Mouse (Mus musculus) testis, adult 2 months (tissue): ENCODE measurements around the gene Epha7. TPM values are rescaled to one million over a fixed set of nuclear protein-coding genes. Genes with fewer than 3 reads are reported as not detected.

Experiments used
- H3K27ac ChIP-seq: fragments of 200-500 bp; 2 replicates; pipeline ENCODE4 v1.5.1; 2012; ENCODE audit warnings: low read depth, low read length; ENCODE audit not compliant: control insufficient read depth, insufficient read depth
- H3K27me3 ChIP-seq: fragments of 200-500 bp; 2 replicates; pipeline ENCODE4 v1.6.1; 2012; ENCODE audit warnings: mild to moderate bottlenecking, low read length, moderate library complexity; ENCODE audit not compliant: control insufficient read depth, insufficient read depth
- H3K36me3 ChIP-seq: fragments of 200-500 bp; 2 replicates; pipeline ENCODE4 v1.6.1; 2012; ENCODE audit warnings: mild to moderate bottlenecking, low read length; ENCODE audit not compliant: control insufficient read depth, insufficient read depth
- H3K4me1 ChIP-seq: fragments of 200-500 bp; 2 replicates; pipeline ENCODE4 v1.6.1; 2012; ENCODE audit warnings: low read length; ENCODE audit not compliant: control insufficient read depth, insufficient read depth
- H3K4me3 ChIP-seq: fragments of 200-500 bp; 2 replicates; pipeline ENCODE4 v1.5.1; 2012; ENCODE audit warnings: low read depth, mild to moderate bottlenecking, low read length, moderate library complexity, mixed read lengths; ENCODE audit not compliant: control insufficient read depth
- CTCF ChIP-seq: fragments of 200-500 bp; IDR thresholded peaks from 2 replicates; pipeline ENCODE4 v1.5.1; 2012; ENCODE audit warnings: low read depth, mild to moderate bottlenecking, inconsistent platforms, low read length, moderate library complexity; ENCODE audit not compliant: control insufficient read depth, insufficient read depth, insufficient replicate concordance
- POLR2A ChIP-seq: fragments of 200-500 bp; IDR thresholded peaks from 2 replicates; pipeline ENCODE4 v1.6.1; 2012; ENCODE audit warnings: low read depth, mild to moderate bottlenecking, inconsistent platforms, low read length, moderate library complexity; ENCODE audit not compliant: control insufficient read depth
- polyA plus RNA-seq: library from polyadenylated mRNA; depleted of rRNA; stranded (reverse); fragments of >200 nt; gene quantifications from 2 replicates; pipeline ENCODE4 v1.2.3, GENCODE M21; 2012

Gene Epha7
- polyA plus RNA-seq, 1 experiment, result 2.2 TPM

DNA sequence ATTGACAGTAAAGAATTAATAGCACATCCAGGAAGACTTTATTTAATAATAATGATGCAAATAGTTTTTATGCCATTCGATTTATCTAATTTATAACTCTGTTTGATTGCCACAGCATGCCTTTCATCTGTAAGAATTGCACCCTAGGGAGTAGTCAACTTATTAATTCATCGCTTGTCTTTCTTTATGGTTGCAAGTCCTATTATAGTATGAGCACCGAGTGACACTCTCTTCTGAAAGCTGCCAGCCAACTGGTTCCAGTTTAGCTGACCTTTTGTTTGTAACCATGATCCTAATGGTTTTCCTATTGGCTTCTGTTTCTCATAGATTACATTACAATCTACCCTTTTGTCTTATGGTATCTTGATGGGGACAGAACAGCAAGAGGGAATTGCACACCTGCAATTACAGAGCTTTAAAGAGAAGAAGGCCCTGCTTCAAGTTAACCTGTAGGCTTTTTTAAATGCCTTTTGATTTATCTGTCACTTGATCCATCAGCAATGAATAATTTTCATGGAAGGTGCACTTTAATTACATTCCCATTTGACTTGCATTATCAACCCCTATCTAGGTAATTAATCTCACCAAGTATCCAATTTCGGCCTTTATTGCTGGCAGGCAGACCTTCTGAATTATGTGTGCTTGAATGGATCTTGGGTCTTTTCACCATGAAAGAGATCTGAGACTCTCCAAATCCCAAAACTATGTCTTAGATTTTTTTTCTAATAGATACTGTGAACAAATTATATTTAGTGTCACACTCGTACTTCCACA, 68.5 kb downstream of the Epha7 start:
- Histone ChIP-seq H3K27ac (no peak overlapping the region), H3K4me3 (no peak overlapping the region), H3K27me3 (no peaks in the 10 kb centered on the region), H3K4me1 (no peaks in the 10 kb centered on the region), H3K36me3 (no peaks in the 10 kb centered on the region)
- no peak for TF ChIP-seq POLR2A
- no peak for TF ChIP-seq CTCF

DNA sequence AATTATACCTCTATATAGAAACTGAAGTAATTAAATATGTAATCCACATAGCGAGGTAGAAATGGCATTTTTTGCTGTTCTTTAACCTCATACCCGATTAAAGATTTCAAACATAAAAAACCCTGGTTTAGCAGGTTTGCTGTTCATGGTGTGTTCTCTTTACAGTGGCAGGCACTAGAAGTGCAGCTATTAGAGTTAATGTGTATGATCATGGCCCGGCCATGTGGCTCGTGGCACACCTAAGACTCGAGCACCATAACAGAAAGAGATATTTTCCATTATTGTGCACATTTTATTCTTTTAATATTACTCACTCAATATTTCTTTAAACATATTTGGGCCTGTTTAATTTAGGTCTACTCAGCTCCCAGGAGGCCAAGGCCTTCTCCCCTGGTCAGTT, 76.7 kb downstream of the Epha7 start:
- Histone ChIP-seq H3K27me3 (no peaks in the 10 kb centered on the region), H3K4me1 (no peaks in the 10 kb centered on the region)
- TF ChIP-seq POLR2A, result no peak
- TF ChIP-seq CTCF, result no peak

GRCm38 (mm10) chr4:28890102-28890501, 77.2 kb downstream of the Epha7 start:
- H3K36me3 ChIP-seq, result no peaks in the 10 kb centered on the region
- no peaks in the 10 kb centered on the region for H3K27me3 ChIP-seq

More for the DNA sequence above, 76.7 kb downstream of the Epha7 start:
- Histone ChIP-seq H3K4me3 (no peak overlapping the region), H3K36me3 (no peaks in the 10 kb centered on the region), H3K27ac (no peak overlapping the region)

DNA sequence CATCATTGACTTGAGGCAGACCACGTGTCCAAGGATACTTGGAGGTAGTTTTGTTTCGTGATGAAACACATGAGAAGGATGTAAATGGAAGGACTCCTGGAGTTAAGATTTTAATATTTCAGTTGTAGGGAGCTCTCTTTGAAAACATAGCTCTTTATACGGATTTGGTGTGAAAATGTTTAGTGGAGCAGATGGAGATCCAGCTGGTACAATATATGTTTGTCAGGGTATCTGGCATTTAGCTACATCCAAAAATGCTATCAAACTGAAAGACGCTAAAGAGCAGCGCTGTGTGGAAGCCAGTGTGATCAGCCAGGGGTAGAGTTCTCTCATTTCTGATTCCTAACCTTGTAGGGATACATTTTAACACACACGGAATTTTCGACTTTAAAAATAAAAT, 82.5 kb downstream of the Epha7 start:
- Histone ChIP-seq H3K4me3 (no peak overlapping the region), H3K4me1 (no peaks in the 10 kb centered on the region), H3K27ac (no peak overlapping the region), H3K27me3 (no peaks in the 10 kb centered on the region), H3K36me3 (no peaks in the 10 kb centered on the region)
- TF ChIP-seq POLR2A, result no peak
- TF ChIP-seq CTCF, result no peak

More at GRCm38 (mm10) chr4:28890102-28890501, 77.2 kb downstream of the Epha7 start:
- no peak overlapping the region for H3K27ac ChIP-seq
- H3K4me1 ChIP-seq, result no peaks in the 10 kb centered on the region
- TF ChIP-seq CTCF (no peak), POLR2A (no peak)
- no peak overlapping the region for H3K4me3 ChIP-seq

GRCm38 (mm10) chr4:28899373-28899772, 86.4 kb downstream of the Epha7 start:
- H3K4me1 ChIP-seq, result no peaks in the 10 kb centered on the region
- no peaks in the 10 kb centered on the region for H3K36me3 ChIP-seq
- H3K4me3 ChIP-seq, result no peak overlapping the region
- TF ChIP-seq POLR2A, result no peak
- TF ChIP-seq CTCF, result no peak
- no peak overlapping the region for H3K27ac ChIP-seq
- H3K27me3 ChIP-seq, result no peaks in the 10 kb centered on the region

DNA sequence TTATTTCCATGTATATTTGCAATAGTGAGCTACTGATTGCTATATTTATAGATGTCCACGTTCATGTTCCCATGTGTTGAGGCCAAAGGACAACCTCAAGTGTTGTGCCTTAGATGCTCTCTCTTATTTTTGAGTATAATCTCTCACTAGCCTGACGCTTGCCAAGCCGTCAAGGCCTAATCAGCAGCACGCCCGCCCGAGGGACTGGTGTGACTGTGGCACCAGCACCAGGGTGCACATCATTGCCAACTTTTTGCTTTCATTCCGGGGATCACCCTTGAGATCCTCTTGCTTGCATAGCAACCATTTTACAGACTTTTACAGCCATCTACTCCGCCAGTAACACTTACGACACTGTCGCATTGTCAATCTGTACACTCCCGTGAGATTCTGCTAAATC, 86.9 kb downstream of the Epha7 start:
- H3K27ac ChIP-seq, result no peak overlapping the region
- no peaks in the 10 kb centered on the region for H3K4me1 ChIP-seq
- no peaks in the 10 kb centered on the region for H3K36me3 ChIP-seq
- TF ChIP-seq POLR2A (no peak), CTCF (no peak)
- no peak overlapping the region for H3K4me3 ChIP-seq
- no peaks in the 10 kb centered on the region for H3K27me3 ChIP-seq

DNA sequence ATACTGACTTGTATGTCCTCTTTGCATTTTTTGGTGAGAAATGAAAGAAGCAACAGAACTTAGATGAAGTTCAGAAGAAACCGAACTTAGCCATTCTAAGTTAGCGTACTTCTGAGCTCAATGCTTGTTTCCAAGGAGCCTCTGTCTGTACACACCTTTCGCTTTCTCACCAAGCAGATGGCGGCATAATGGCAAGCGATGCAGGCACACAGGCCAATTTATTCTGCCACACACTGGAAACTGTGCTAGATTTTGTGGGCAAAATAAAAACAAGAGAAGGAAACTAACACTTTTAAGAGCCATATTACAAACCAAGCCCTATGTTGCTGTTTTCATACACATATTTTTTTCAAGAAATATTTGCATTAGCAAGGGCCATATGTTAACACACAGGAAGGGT, 88.6 kb downstream of the Epha7 start:
- Histone ChIP-seq H3K27me3 (no peaks in the 10 kb centered on the region), H3K27ac (no peak overlapping the region), H3K4me3 (no peak overlapping the region), H3K4me1 (no peaks in the 10 kb centered on the region), H3K36me3 (no peaks in the 10 kb centered on the region)
- no peak for TF ChIP-seq CTCF
- TF ChIP-seq POLR2A, result no peak
